Mouse (Mus musculus) ZHBTc4 (cell line): ENCODE data around the gene Plau.
A peak's percentile ranks its signal among the peaks of the same experiment; 100 is the strongest.

Experiments
- DNase-seq: peaks from one replicate; pipeline ENCODE4 v3.0.0-alpha.2; 2011; ENCODE audit warnings: low read depth, low spot score

The Plau gene

DNA sequence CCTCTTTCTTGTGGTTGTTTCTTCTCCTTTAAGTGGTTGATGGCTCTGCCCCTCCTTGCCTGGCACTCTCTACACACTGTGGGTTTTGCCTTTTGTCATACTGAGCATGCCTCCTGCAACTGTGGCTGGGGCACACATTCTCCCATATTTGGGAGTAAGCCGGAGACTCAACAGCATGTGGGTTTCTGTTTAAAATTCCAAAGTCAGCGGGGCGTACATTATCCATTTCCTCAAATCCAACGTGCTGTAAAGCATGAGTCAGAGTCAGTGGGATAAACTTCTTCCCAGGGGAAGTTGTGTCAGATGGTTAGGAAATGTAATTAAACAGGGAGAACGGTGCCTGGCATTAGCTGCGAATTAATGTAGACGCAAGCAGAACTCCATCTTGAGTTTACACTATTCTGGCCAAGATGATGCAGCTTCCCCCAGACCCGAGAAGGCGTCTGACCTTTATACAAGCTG lies 55.5 kb downstream of the Plau start:
- DNase-seq, result peak; percentile 73
